Mouse (Mus musculus): ENCODE data around the gene Wnk1. TPM values are rescaled to one million over a fixed set of nuclear protein-coding genes. Genes with fewer than 3 reads are reported as not detected.
"Not testable (repeated sequence)": the region's sequence is repeated elsewhere in the genome, so short reads cannot be mapped to it uniquely, and the experiment has no call there.

Gene Wnk1
- 100 to 1,000 TPM; 143 to 145 TPM for total RNA-seq (2021)
- long read RNA-seq, partial matches to known transcripts = 1 of 17 reads
- long read RNA-seq, other reads (novel, unspliced or antisense) = 16 of 17 reads

DNA sequence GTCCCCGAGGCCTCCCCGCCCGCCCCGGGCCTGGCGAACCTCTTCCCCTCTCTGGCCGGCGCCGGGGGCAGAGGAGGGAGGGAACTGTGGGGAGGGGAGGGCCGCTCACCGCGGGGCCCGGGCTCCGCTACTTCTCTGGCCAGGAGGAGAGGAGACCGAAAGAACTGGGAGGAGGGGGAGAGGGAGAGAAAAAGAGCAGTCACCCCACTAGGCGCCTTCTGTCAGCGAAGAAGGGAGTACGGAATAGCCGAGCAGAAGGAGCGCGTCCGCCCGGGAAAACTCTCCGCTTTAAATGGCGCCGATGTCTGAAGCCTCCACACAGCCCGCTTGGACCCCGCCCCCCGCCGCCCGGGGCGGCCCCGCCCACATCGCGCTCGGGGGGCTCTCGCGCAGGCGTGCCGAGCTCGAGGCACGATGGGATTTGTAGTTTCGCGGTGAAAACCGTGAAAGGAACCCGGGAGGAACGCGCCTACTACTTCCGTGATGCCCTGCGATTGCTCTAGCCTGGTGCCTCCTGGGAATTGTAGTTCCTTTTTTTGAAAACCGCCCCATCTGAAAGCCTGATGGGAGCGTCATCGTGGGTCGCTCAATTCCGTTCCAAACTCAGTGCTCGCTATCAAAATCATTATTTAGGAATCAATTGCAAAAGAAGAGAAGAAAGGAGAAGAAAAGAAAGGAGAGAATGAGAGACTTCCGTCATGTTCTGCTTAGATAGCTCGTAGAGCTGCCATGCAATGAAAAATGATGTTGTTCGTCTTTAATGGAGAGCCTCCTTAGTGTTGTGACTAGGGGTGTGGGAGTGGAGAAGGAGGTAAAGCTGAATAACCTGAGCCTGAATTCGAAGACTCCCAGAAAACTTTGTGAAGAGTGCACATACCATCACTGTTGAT, at the start of gene Wnk1:
TSS of gene Wnk1 (minus strand) at position 307 of the 890 bp plus-strand sequence.
- DNase-seq (ENCODE audit: low spot score in 2 of 2) = peak; percentile 97 to 98

DNA sequence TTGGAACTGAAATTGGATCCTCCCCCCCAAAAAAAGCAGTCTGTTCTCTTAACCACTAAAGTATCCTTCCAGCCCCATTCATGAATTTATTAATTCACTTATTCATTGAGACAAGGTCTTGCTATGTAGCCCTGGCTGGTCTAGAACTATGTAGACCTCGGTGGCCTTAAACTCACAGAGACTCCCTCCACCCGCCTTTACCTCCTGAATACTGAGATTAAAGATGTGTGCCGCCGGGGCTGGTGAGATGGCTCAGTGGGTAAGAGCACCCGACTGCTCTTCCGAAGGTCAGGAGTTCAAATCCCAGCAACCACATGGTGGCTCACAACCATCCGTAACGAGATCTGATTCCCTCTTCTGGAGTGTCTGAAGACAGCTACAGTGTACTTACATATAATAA, 48.6 kb upstream of the Wnk1 start:
- DNase-seq (ENCODE audit: low spot score in 2 of 2) = not testable (repeated sequence)

DNA sequence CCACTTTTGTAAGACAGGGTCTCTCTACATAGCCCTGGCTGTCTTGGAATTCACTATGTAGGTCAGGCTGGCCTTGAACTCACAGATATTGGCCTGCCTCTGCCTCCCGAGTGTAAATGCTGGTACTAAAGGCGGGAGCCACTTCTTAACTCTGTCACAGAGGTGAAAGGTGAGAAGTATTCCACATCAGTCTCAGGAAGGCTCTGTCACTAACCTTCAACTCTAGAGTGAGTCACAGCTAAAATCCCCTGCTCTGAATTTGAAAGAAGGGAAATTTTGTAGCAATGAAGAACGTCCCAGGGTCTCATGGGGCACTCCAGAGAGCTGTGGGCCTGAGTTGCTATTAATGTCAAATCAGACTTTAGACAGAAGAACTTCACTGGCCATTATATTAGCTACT, 47.4 kb upstream of the Wnk1 start:
- no peak for DNase-seq (ENCODE audit: low spot score in 2 of 2)

DNA sequence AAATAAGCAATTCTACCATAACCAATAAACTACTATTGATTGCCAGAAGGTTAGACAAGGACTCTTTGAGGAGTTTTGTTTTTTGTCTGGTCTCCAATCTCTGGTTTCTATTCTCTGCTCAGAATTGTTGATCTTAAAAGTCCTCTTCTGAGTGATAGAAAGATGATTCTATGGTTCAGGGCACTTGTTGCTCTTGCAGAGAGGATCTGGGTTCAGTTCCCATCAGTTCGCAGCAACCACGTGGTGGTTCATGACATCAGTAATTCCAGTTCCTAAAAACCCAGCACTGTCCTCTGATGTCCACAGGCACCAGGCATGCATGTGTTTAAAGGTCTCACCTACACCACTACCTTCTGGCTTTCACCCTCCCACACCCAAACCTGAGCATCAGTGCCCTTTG, 46.5 kb upstream of the Wnk1 start:
- DNase-seq (ENCODE audit: low spot score in 2 of 2) = no peak

DNA sequence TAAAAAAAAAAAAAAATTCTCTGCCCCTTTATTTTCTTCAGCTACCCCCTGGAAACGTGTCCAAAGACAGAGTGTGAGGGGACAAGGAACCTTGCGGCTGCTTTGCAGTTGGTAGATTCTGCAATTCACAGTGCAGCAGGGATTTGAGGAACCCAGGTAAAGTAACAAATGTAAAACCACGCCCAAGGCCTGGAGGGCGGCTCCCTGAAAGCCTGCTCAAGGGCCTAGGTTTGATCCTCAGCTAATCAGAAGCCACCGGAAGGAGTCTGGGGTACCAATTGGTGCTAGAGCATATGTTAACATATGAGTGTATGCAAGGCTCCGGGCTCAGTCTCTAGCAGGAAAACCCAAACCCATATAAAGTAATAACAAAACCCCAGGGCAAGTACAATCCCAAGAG, 45.0 kb upstream of the Wnk1 start:
- DNase-seq (ENCODE audit: low spot score in 2 of 2) = no peak

DNA sequence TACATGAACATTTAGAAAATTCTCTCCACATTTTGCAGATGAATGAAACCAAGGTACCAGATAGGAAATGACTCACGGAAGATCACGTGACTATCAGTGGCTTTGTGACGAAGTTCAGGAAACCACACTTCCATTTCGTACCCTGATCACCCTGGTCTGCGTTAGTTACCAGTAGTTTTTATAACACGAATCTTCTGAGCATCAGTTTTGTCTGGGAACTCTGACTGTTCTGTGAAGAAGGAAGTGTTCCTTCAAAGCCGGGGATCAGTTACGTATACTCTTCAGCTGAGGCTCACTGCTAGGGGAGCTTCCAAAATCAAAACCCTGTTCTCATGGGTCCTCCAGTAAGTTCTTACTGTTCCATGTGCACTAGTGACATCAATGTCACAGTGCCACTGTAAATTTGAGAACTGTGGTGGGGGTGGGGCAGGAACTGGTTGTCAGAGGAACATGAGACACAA, 44.5 kb upstream of the Wnk1 start:
- DNase-seq (ENCODE audit: low spot score in 2 of 2) = no peak

DNA sequence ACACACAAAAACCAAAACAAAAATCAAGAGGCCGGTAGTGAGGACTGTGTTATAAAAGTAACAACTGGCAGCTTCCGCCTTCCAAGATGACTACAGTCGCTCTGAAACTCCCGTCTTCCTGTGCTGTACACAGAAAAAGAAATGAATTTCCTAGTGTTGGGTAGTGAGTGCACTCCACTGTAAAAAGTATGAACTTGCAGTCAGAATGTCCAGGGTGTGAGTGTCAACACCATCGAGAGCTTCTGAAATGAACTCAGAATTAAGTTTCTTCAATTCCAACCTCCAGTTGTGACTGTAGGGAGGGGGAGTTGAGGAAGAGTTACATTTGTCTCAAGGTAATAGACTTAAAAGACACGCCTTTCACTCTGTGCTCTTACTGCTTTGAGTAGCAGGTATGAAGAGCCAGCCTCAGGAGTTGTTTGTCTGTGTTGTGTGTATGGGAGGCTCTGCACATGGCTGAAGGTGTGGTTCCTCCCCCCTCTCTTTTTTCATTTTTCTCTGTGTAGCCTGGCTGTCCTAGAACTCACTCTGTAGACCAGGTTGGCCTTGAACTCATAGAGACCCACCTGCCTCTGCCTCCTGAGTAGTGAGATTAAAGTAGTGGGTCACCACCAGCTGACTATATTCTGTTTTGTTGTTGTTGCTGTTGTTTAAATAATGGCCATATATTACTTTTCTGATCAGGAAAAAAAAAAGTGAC, 43.9 kb upstream of the Wnk1 start:
- no peak for DNase-seq (ENCODE audit: low spot score in 2 of 2)

DNA sequence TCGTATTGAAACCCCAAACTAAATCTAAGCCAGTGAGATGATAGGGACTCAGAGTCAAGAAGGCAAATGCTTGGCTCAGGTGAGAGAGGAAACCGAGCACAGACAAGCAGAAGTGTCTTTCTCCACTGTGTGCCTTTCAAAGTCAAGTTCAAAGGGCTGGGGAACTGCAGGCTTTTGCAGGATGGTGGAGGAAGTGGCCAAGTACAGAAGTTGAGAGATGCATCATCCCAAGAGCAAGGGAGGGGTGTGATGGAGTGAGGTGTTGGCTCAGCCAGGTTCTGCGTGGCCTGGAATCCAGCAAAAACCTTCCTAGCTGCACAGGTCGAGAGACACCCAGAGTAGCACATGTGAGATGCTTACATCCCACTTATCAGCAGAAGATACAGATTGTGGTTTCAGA, 43.0 kb upstream of the Wnk1 start:
- no peak for DNase-seq (ENCODE audit: low spot score in 2 of 2)

DNA sequence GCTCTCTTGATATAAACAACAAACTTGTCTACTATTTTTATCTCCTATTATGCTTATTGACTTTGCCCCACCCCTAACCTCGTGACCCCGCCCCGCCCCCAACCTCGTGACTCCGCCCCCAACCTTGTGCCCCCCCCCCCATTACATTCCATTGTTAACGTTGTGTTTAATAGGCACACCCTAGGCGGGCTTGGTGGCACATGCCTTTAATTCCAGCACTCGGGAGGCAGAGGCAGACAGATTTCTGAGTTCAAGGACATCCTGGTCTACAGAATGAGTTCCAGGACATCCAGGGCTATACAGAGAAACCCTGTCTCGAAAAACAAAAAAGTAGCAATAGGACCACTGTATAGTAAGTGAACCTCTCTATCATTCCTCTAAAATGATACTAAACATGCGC, 41.1 kb upstream of the Wnk1 start:
- no peak for DNase-seq (ENCODE audit: low spot score in 2 of 2)

DNA sequence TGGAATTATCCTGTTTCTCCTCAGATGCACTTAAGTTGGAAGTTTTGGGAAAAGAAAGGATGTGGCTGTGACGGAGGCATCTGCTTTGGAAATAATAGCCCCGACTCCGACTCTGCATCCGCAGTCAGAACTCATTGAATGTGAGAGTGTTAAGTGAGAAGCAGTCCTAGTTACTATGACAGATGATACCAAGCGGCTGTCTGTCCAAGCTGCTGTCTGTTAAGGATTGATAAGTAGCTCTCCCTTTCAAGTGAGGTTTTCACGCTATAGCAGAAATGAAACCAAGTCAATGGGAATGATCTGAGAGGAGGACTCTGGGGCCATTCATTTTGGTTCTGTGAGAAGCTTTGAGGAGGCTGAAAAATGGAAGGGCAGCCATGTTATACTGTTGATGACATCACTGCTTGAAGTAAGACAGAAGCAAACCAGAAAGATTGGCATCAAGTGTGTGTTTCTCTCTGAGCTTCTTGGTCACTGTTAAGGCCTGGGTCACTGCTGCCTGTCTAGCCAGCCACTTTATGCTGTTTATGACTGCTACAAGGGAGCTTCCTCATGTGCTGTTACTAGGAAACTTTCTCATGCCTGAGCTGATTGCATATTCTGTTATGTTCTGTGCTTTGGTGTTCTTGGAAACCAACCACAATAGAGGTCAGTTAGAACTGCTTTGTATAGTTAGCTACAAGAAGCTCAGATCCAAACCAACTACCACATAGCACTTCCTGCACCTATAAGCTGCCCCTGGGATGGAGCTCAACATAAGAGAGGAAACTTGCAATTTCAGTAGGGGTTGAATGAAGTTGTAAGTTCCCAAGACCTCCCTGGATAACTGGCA, 38.4 kb upstream of the Wnk1 start:
- no peak for DNase-seq (ENCODE audit: low spot score in 2 of 2)

DNA sequence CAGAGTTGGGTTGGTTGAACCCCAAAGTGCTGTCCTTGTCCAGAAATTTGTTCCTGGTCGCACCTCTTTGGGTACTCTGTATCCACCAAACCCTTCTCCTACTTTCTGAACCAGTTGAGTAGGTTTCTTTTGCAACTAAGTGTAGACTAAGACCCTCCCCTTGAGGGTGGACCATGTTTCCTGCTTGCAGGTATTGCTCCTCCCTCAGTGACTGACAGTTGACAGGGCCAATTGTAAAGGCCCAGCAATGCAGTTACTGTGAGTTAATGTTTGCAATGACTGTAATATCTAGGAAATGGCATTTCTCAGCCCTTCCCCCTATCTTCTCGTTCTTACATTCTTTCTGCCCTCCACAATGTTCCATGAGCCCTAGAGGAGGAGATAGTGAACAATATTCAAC, 34.2 kb upstream of the Wnk1 start:
- no peak for DNase-seq (ENCODE audit: low spot score in 2 of 2)

DNA sequence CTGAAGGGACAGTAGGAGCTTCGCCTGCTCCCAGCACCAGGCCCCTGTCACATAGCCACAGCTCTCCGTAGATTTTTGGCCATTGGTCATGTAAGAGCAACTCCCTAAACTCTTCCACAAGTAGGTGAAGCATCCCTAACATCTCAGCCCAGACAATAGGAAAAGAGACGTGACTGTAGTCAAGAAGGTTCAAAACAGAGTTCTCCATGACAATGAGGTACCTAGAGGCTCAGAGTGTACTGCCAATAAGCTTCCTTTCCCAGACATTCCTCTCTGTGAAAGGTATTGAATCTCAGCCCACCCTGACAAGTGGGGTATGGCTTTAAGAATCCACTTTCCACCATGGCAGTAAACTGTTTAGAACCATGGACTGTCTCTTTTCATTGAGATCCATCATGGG, 31.1 kb upstream of the Wnk1 start:
- no peak for DNase-seq (ENCODE audit: low spot score in 2 of 2)

DNA sequence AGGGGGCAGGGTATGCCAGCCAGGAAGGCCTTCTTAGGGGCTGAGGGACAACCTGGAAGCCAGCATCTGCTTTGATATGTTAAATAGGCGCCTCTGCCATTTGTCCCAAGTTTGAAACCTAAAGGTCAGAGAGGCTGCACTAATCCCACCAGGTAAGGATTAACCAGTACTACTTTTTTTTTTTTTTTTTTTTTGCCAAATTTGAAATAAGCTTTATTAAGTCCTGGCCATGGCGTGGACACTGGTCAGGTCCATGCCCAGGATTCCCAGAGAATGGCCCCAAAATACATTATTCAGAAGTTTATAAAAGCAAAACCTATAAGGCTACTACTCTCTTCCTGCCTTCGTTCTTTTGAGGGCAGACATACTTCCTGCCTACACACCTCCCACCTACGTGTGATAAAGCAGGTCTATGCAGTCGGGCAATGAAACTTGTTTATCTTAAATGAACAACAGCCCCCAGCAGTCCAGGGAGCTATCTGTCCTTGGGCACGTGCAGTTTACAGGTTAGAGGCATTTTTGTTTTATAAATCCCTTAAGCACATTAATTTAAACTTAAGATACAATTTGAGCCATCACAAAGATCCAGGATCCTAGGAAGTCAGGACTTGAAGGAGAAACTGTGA, 27.2 kb upstream of the Wnk1 start:
- DNase-seq (ENCODE audit: low spot score in 2 of 2) = no peak

DNA sequence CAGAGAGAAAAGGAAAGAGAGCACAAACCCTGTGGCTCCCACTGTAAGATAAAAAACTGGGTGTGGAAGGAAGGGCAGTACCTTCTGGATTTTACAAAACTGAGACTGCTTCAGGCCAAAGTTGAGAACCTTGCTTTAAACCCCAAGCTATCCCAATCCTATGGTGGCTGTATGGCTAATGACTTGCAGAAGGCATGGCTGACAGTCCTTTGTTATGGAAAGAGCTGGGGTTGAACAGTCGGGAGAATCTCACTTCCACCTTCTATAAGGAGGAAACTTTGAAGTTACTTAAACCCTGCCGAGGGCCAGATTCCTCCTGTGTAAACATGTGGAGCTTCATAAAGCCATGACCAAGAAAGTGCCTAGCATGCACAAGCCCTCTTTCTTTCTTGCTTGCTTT, 26.2 kb upstream of the Wnk1 start:
- DNase-seq (ENCODE audit: low spot score in 2 of 2) = no peak

DNA sequence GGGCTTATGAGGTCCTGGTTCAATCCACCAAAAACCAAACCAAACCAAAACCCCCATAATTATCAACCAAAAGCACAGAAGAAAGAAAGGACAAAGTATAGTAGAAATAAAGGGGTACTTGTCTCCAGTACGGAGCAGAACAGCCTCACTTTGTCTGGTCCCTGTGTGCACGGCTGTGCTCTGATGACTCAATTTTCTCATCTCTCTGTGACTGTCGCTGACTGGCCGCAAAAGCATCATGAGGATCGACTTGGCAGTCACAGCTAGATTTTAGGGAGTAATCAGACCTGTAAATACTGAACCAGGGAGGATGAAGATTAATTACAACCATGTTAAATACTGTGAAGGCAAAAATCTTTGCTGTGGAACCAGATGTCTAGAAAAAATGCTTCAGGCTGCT, 24.5 kb upstream of the Wnk1 start:
- DNase-seq (ENCODE audit: low spot score in 2 of 2) = no peak

DNA sequence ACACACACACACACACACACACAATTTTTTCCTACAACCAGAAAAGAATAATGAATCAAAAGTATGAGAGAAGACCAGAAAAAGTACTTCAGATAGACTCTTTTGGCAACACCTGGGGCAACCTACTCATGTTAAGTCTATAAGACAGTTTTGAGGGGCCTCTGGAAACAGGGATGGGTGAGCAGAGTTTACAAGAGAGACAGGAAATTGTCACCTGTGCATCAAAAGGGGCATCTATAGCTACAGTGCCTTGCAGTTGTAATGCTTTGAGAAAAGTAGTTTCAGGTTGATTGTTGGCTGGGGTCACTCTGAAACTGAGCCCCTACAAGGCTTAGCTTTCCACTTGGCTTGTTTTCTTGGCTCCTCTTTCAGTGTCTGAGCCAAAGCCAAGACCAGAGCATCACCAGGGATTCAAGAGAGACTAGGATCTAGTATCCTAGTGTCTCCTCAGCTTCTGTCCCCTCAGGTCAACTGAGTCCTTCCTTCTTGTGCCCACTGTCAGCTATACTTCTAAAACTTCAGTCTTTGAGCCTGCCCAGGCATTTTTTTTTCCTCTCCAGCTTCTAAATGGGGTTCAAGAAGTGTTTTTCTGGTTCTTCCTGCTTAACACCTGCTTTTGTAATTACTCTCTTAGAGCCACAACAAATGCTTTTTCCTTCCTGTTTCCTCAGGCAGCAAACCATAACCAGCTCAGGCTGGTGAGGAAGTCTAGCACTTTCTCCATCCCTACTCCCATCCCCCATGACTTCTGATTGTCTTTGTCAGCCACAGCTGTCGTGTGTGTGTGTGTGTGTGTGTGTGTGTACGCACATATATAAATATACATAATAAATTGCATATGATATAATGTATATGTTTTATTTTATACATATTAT, 17.4 kb upstream of the Wnk1 start:
- DNase-seq (ENCODE audit: low spot score in 2 of 2) = no peak

DNA sequence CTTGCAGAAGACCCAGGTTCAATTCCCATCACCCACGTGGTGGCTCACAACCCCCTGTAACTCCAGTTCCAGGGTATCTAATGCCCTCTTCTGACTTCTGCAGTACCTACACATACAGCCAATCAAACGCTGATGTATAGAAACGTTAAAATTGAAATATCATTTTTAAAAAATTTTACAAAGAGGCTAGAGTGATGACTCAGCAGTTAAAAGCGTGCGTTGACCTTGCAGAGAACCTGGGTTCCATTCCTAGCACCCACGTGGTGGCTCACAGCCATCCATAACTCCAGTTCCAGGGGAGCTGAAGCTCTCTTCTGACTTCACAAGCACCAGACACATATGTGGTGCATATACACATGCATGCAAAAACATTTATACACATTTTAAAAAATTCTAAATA, 15.9 kb upstream of the Wnk1 start:
- no peak for DNase-seq (ENCODE audit: low spot score in 2 of 2)

DNA sequence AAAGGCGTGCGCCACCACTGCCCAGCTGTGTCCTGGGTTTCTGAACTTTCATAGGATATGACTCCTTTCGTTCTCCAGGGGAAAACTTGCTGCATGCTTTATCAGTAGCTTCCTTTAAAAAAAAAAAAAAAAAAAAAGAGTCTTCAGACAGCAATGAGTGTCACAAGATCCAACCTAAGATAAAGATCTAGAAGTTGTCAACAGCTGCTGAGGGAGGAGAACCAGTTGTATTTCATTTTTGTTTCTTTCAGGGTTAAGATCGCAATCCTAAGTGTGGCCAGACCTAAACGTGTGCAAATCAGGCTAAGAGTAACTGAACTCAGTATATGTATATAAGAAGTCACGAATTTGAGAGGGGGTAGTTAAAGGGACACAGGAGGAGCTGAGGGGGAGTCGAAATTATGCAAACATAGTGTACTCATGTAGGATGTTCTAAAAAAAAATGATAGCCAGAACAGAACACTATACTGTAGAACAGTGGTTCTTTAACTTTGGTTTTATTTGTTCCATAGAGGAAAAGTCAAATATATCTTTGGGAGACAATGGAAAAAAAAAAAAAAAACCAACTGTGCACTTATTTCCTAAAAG, 9.3 kb upstream of the Wnk1 start:
- no peak for DNase-seq (ENCODE audit: low spot score in 2 of 2)

DNA sequence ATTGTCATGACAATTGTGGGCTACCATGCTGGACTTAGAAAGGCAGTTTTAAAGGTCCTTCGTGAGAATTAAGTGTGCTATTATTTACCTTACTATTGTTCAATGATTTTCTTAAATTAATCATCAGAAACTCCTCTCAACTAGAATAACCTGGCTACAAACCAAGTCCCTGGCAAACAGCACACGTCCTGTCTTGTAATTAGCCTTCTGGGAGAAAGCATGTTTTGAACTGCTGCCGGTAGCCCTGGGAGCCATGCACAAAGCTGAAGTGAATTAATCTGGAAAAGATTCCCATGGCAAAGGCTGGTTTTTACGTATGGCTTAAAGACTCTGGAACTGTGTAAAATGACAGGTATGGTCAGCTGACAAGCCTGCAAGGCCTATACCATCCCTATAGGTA, 6.9 kb upstream of the Wnk1 start:
- peak in 1 of 2 experiments; percentile 17 for DNase-seq (ENCODE audit: low spot score in 2 of 2)
